Mouse (Mus musculus): ENCODE results near the gene Bloc1s5.

DNA sequence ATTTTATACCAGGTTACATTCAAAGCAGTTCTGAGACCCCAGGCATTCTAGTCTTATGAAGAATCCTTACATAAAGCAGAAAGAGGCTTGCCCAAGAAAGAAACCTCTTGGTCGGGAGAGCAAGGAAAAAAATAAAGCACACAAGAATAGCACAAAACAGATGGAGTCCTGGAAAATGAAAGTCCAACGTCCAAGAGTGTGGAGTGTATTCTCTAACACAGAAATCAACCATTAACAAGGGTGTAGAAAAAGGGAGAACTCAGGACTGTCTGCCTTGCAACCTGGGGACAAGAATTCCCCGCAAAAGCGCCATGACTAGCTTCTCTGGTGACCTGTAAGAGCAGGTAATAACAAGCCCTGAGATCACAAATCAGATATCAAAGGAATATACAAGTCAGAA, 69.7 kb downstream of the Bloc1s5 start:
- TF ChIP-seq CTCF (IDR thresholded peaks at IDR 0.05; ENCODE audit: borderline replicate concordance, insufficient read depth, low read depth, low read length) (no peak), POLR2A (IDR thresholded peaks at IDR 0.05; ENCODE audit: borderline replicate concordance, insufficient read depth, low read length) (no peak)
